Mouse (Mus musculus) ES-Bruce4 (cell line): ENCODE data around the gene Myom1. TPM values are rescaled to one million over a fixed set of nuclear protein-coding genes. Genes with fewer than 3 reads are reported as not detected.

Experiments used
- H3K27ac ChIP-seq: 2 replicates; pipeline ENCODE4 v1.5.1; 2012; ENCODE audit warnings: low read length, inconsistent platforms; ENCODE audit not compliant: insufficient read depth
- H3K27me3 ChIP-seq: 2 replicates; pipeline ENCODE4 v1.6.1; 2012; ENCODE audit warnings: mild to moderate bottlenecking, low read length, inconsistent platforms; ENCODE audit not compliant: control insufficient read depth, poor library complexity, insufficient read depth, severe bottlenecking
- H3K36me3 ChIP-seq: 2 replicates; pipeline ENCODE4 v1.6.1; 2012; ENCODE audit warnings: inconsistent platforms, mild to moderate bottlenecking, low read length, moderate library complexity; ENCODE audit not compliant: control insufficient read depth, poor library complexity, insufficient read depth, severe bottlenecking
- H3K4me1 ChIP-seq: one replicate; pipeline ENCODE4 v1.8.1; 2011; ENCODE audit warnings: low read length; ENCODE audit not compliant: control insufficient read depth, insufficient read depth
- H3K4me3 ChIP-seq: 2 replicates; pipeline ENCODE4 v1.5.1; 2011; ENCODE audit warnings: low read depth, mild to moderate bottlenecking, low read length
- H3K9ac ChIP-seq: 2 replicates; pipeline ENCODE4 v1.6.1; 2012; ENCODE audit warnings: low read depth, mild to moderate bottlenecking, inconsistent platforms; ENCODE audit not compliant: poor library complexity, severe bottlenecking
- H3K9me3 ChIP-seq: replicated peaks from 2 replicates; pipeline ENCODE4 v1.6.1; 2012; ENCODE audit warnings: mild to moderate bottlenecking, low read length, inconsistent platforms; ENCODE audit not compliant: control insufficient read depth, poor library complexity, insufficient read depth, severe bottlenecking
- CTCF ChIP-seq: IDR thresholded peaks from one replicate; pipeline ENCODE4 v1.8.1; 2011; ENCODE audit warnings: low read depth, low read length
- EP300 ChIP-seq: IDR thresholded peaks from 2 replicates; pipeline ENCODE4 v1.6.1; 2011; ENCODE audit warnings: low read depth, low read length; ENCODE audit not compliant: insufficient read depth
- POLR2A ChIP-seq: IDR thresholded peaks from one replicate; pipeline ENCODE4 v1.8.1; 2011; ENCODE audit warnings: low read length; ENCODE audit not compliant: insufficient read depth
- polyA plus RNA-seq: library from polyadenylated mRNA; stranded (reverse); fragments of >200 nt; gene quantifications from 2 replicates; pipeline ENCODE4 v1.2.4, GENCODE M21; 2011; ENCODE audit warnings: low read depth; ENCODE audit not compliant: missing spikeins, insufficient read depth, insufficient read length

Myom1 gene
- polyA plus RNA-seq, 1 experiment = 2.3 TPM

DNA sequence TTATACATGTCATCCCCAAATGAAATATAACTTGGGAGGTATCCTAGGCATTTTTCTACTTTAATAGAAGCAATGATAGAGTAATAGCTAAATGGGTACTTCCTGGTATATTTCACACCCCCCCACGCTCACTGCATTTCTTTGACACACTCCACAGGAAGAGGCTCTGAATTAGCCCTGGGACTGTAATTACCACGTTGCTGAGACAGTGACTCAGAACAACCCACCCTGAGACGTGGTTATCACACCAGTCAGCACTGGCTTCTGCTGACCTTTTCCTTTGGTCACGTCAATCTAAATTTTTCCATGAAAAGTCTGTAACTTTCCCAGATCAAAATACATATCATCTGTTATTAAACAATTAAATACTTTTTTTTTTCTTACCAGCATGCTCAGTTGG is 72.0 kb downstream of the Myom1 start:
- H3K9me3 ChIP-seq = no peaks in the 10 kb centered on the region
- H3K9ac ChIP-seq = no peak overlapping the region
- H3K36me3 ChIP-seq = no peaks in the 10 kb centered on the region
- no peak overlapping the region for H3K4me3 ChIP-seq
- H3K4me1 ChIP-seq = no peaks in the 10 kb centered on the region
- H3K27ac ChIP-seq = no peak overlapping the region
- no peaks in the 10 kb centered on the region for H3K27me3 ChIP-seq
- TF ChIP-seq EP300 = no peak
- no peak for TF ChIP-seq CTCF
- no peak for TF ChIP-seq POLR2A

- no peaks in the 10 kb centered on the region for H3K9me3 ChIP-seq
- no peak overlapping the region for H3K4me3 ChIP-seq
- H3K36me3 ChIP-seq = no peaks in the 10 kb centered on the region
- no peak overlapping the region for H3K9ac ChIP-seq
- H3K27me3 ChIP-seq = no peaks in the 10 kb centered on the region
- H3K27ac ChIP-seq = no peak overlapping the region
- TF ChIP-seq POLR2A (no peak), CTCF (no peak), EP300 (no peak)
- no peaks in the 10 kb centered on the region for H3K4me1 ChIP-seq
Measured at GRCm38 (mm10) chr17:71081986-71082385, 79.6 kb downstream of the Myom1 start.

- H3K9me3 ChIP-seq = no peaks in the 10 kb centered on the region
- H3K4me3 ChIP-seq = no peak overlapping the region
- no peaks in the 10 kb centered on the region for H3K36me3 ChIP-seq
- no peak overlapping the region for H3K9ac ChIP-seq
- no peaks in the 10 kb centered on the region for H3K4me1 ChIP-seq
- TF ChIP-seq CTCF (no peak), EP300 (no peak), POLR2A (no peak)
- H3K27me3 ChIP-seq = no peaks in the 10 kb centered on the region
- H3K27ac ChIP-seq = no peak overlapping the region
Measured at GRCm38 (mm10) chr17:71086969-71087368, 84.5 kb downstream of the Myom1 start.

- Histone ChIP-seq H3K27ac (no peak overlapping the region), H3K4me1 (no peaks in the 10 kb centered on the region), H3K9me3 (no peaks in the 10 kb centered on the region), H3K27me3 (no peaks in the 10 kb centered on the region), H3K36me3 (no peaks in the 10 kb centered on the region), H3K9ac (no peak overlapping the region), H3K4me3 (no peak overlapping the region)
- TF ChIP-seq CTCF (no peak), EP300 (no peak), POLR2A (no peak)
Measured at GRCm38 (mm10) chr17:71087396-71088153, 85.1 kb downstream of the Myom1 start.

DNA sequence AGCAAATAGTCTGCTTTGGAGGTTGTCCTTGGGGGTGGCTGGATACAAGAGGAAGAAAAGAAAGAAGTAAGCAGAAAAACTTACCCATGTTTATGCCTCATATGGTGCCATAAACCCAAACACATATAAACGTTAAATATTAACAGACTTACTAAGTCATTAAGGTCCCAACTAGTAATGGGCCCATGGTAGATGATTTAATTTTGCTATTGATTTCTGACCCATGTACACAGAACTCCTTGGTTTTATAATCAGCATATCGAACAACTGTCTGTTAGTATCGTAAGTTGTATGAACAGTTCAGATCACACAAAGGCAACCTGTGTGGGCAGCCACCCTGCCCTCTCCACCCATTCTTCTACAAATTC is 85.7 kb downstream of the Myom1 start:
- Histone ChIP-seq H3K27me3 (no peaks in the 10 kb centered on the region), H3K4me3 (no peak overlapping the region), H3K9ac (no peak overlapping the region), H3K27ac (no peak overlapping the region), H3K36me3 (no peaks in the 10 kb centered on the region), H3K9me3 (no peaks in the 10 kb centered on the region), H3K4me1 (no peaks in the 10 kb centered on the region)
- TF ChIP-seq EP300 (no peak), CTCF (no peak), POLR2A (no peak)

- TF ChIP-seq POLR2A = no peak
- TF ChIP-seq EP300 = no peak
- no peak for TF ChIP-seq CTCF
- no peak overlapping the region for H3K27ac ChIP-seq
Measured at GRCm38 (mm10) chr17:71088991-71089434, 86.6 kb downstream of the Myom1 start.

More at GRCm38 (mm10) chr17:71088991-71089434, 86.6 kb downstream of the Myom1 start:
- H3K36me3 ChIP-seq = no peaks in the 10 kb centered on the region
- no peaks in the 10 kb centered on the region for H3K4me1 ChIP-seq
- no peak overlapping the region for H3K4me3 ChIP-seq
- H3K27me3 ChIP-seq = no peaks in the 10 kb centered on the region
- no peaks in the 10 kb centered on the region for H3K9me3 ChIP-seq
- H3K9ac ChIP-seq = no peak overlapping the region
